Mouse (Mus musculus): Measurements from ENCODE around the gene Rassf2.
A peak's percentile ranks its signal among the peaks of the same experiment; 100 is the strongest.

The Rassf2 gene

GRCm38 (mm10) chr2:132034590-132035469 is 4.8 kb upstream of the Rassf2 start:
- DNase-seq, result no peak

- no peak for DNase-seq
Observed at GRCm38 (mm10) chr2:132031364-132032095, 1.5 kb upstream of the Rassf2 start.

GRCm38 (mm10) chr2:132030418-132031363 is 633 bp upstream of the Rassf2 start:
- no peak for DNase-seq

- peak; percentile 39 for DNase-seq
Observed at GRCm38 (mm10) chr2:132028894-132029605, 1.0 kb downstream of the Rassf2 start.

- DNase-seq, result no peak
Observed at GRCm38 (mm10) chr2:132028107-132028506, 2.0 kb downstream of the Rassf2 start.

- no peak for DNase-seq
Observed at GRCm38 (mm10) chr2:132027366-132027765, 2.7 kb downstream of the Rassf2 start.

GRCm38 (mm10) chr2:132024028-132024427 is 6.0 kb downstream of the Rassf2 start:
- DNase-seq, result no peak

GRCm38 (mm10) chr2:132022621-132023020 is 7.4 kb downstream of the Rassf2 start:
- DNase-seq, result no peak

GRCm38 (mm10) chr2:132021616-132022015 is 8.4 kb downstream of the Rassf2 start:
- DNase-seq, result no peak

- DNase-seq, result no peak
Observed at GRCm38 (mm10) chr2:132020991-132021541, 9.0 kb downstream of the Rassf2 start.

GRCm38 (mm10) chr2:132020420-132020819 is 9.6 kb downstream of the Rassf2 start:
- DNase-seq, result no peak

- DNase-seq, result no peak
Observed at GRCm38 (mm10) chr2:132019372-132019811, 10.7 kb downstream of the Rassf2 start.

GRCm38 (mm10) chr2:132018156-132018555 is 11.9 kb downstream of the Rassf2 start:
- DNase-seq, result no peak

GRCm38 (mm10) chr2:132017611-132018010 is 12.4 kb downstream of the Rassf2 start:
- no peak for DNase-seq

- no peak for DNase-seq
Observed at GRCm38 (mm10) chr2:132016034-132016433, 14.0 kb downstream of the Rassf2 start.

- no peak for DNase-seq
Observed at GRCm38 (mm10) chr2:132013152-132013551, 16.9 kb downstream of the Rassf2 start.

GRCm38 (mm10) chr2:132010781-132011180 is 19.3 kb downstream of the Rassf2 start:
- DNase-seq, result no peak

GRCm38 (mm10) chr2:132008186-132008585 is 21.9 kb downstream of the Rassf2 start:
- DNase-seq, result no peak

GRCm38 (mm10) chr2:132007475-132007819 is 22.6 kb downstream of the Rassf2 start:
- no peak for DNase-seq

- DNase-seq, result peak; percentile 60
Observed at GRCm38 (mm10) chr2:132006561-132007474, 23.2 kb downstream of the Rassf2 start.

- no peak for DNase-seq
Observed at GRCm38 (mm10) chr2:132005445-132005844, 24.6 kb downstream of the Rassf2 start.

All from right cerebral cortex, postnatal 14 days (tissue).